Mouse (Mus musculus): ENCODE measurements around the gene Eefsec.
A peak's percentile ranks its signal among the peaks of the same experiment; 100 is the strongest.

DNA sequence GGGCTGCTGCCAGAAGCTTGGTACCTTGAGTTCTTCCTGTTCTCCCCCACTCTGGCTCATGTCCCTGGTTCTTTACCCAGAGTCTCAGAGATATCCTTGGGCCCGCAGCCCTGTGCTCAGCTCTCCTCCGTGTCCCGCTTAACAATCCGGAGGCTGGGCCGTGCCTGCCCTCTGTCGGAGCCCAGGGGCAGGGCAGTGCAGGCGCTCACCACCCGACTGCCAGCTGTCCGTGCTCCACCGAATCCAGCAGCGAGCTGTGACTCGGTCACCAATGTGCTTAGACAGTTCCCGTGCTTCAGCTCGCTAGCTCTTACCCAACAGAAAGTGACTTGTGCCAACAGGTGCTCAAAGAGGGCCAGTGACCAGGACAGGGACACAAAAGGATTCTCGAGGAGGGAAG lies 203.7 kb downstream of the Eefsec start:
- no peak for TF ChIP-seq POLR2A (IDR thresholded peaks at IDR 0.05; ENCODE audit: borderline replicate concordance, control insufficient read depth, low read depth, low read length)
- peak; percentile 59 for TF ChIP-seq CTCF (IDR thresholded peaks at IDR 0.05; ENCODE audit: control insufficient read depth, insufficient read depth, low read length)

Data from bone marrow, adult 2 months (tissue).